Mouse (Mus musculus) bone marrow, adult 2 months (tissue): ENCODE measurements at regions not wholly inside any gene's neighbourhood (a gene's known extent, or its start where the extent isn't known, plus 50 kb on each side); places are given as distances from the start of the nearest gene placed in this dataset.

Experiments used
- CTCF ChIP-seq: fragments of 200-500 bp; IDR thresholded peaks from 2 replicates; pipeline ENCODE4 v1.5.1; 2011; ENCODE audit warnings: low read length, control low read depth; ENCODE audit not compliant: control insufficient read depth, insufficient read depth
- POLR2A ChIP-seq: fragments of 200-500 bp; IDR thresholded peaks from 2 replicates; pipeline ENCODE4 v1.6.1; 2011; ENCODE audit warnings: low read depth, mild to moderate bottlenecking, control low read depth, low read length, borderline replicate concordance; ENCODE audit not compliant: control insufficient read depth

- TF ChIP-seq CTCF: no peak
- TF ChIP-seq POLR2A: no peak
Observed at GRCm38 (mm10) chr13:107410267-107410666, 388.3 kb upstream of the Kif2a start.
